Mouse (Mus musculus): Measurements from ENCODE around the gene Afap1. TPM values are rescaled to one million over a fixed set of nuclear protein-coding genes. Genes with fewer than 3 reads are reported as not detected.

Afap1 gene
- total and polyA plus RNA-seq, 2 experiments: 0.55 to 0.73 TPM

DNA sequence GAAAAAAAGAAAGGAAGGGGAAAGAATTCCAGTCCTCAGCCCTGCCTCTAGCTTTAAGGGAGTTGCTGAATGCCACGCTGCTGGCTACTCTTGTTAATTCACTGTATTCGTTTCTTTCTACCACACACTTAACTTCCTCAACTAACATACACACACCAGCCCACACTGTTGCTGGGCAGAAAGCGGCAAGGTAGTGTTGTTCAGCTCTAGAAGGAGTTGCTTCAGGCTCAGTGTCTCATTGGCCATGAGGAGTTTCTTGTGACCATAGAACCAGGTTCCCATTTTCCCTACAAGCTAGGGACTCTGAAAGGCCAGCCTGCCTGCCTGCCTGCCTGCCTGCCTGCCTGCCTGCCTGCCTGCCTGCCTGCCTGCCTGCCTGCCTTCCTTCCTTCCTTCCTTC is 5.9 kb downstream of the Afap1 start:
- H3K27ac ChIP-seq (replicated peaks; ENCODE audit: insufficient read depth, low read depth, low read length): no peak overlapping the region
- 91% methylated on average over 3 of the region's 3 CpGs for WGBS
- no peak overlapping the region for H3K9ac ChIP-seq (ENCODE audit: low read depth, low read length)
- H3K4me1 ChIP-seq (ENCODE audit: control insufficient read depth, insufficient read depth, low read length): no peaks in the 10 kb centered on the region
- no peak for DNase-seq (ENCODE audit: extremely low read depth, low read depth, low spot score)
- H3K36me3 ChIP-seq (ENCODE audit: control insufficient read depth, insufficient read depth, low read length): no peaks in the 10 kb centered on the region
- H3K4me3 ChIP-seq (ENCODE audit: insufficient read depth, low read depth, low read length): no peak overlapping the region
- no peak for TF ChIP-seq CTCF (IDR thresholded peaks at IDR 0.05; ENCODE audit: low read depth, low read length)
- no peak for TF ChIP-seq POLR2A (IDR thresholded peaks at IDR 0.05; ENCODE audit: extremely low read depth, insufficient read depth, low read length)
- no peaks in the 10 kb centered on the region for H3K27me3 ChIP-seq (ENCODE audit: control insufficient read depth, insufficient read depth, low read length)
- H3K79me2 ChIP-seq (ENCODE audit: control insufficient read depth, insufficient read depth, low read length): no peaks in the 10 kb centered on the region

DNA sequence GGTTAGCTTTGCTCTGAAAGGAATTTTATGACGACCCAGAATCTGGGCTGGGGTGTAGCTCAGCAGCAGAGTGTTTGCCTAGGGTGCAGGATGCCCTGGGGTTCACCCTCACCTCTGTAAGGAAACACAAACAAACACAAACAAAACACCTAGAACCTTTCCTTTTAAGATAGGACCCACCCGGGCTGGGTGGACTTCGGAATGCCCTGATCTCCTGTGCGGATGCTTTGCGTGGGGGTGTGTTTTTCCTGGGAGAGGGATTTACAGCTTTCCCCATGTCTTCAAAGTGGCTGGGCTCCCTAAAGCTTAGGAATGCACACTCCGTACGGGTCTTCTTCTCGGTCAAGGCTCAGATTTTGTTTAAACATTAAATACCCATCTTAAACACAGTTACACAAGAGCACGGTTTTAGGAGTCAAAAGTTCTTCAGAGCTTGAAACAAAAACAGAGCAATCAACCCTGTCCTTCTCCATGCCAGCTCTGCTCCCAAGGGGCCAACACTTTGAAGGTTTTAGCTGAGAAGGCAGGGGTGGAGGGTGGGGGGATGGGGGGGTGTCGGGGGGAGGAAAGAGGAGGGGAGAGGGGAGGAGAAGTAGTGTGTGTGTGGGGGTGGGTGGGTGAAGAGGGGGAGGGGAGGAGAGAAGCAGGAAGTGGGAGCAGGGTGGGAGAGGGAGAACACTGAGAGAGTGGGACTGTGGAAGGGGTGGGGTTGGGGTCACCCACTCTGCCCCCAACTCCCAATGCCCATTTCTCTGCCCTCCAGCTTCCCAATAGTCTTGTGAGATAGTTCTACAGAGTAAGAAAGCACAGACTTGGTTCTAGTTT is 7.5 kb downstream of the Afap1 start:
- no peaks in the 10 kb centered on the region for H3K27me3 ChIP-seq (ENCODE audit: control insufficient read depth, insufficient read depth, low read length)
- H3K79me2 ChIP-seq (ENCODE audit: control insufficient read depth, insufficient read depth, low read length): no peaks in the 10 kb centered on the region
- TF ChIP-seq POLR2A (IDR thresholded peaks at IDR 0.05; ENCODE audit: extremely low read depth, insufficient read depth, low read length): no peak
- TF ChIP-seq CTCF (IDR thresholded peaks at IDR 0.05; ENCODE audit: low read depth, low read length): no peak
- H3K4me1 ChIP-seq (ENCODE audit: control insufficient read depth, insufficient read depth, low read length): no peaks in the 10 kb centered on the region
- no peak overlapping the region for H3K4me3 ChIP-seq (ENCODE audit: insufficient read depth, low read depth, low read length)
- H3K36me3 ChIP-seq (ENCODE audit: control insufficient read depth, insufficient read depth, low read length): no peaks in the 10 kb centered on the region
- WGBS: 25% methylated on average over 10 of the region's 10 CpGs
- DNase-seq (ENCODE audit: extremely low read depth, low read depth, low spot score): no peak
- no peak overlapping the region for H3K9ac ChIP-seq (ENCODE audit: low read depth, low read length)
- H3K27ac ChIP-seq (replicated peaks; ENCODE audit: insufficient read depth, low read depth, low read length): no peak overlapping the region

DNA sequence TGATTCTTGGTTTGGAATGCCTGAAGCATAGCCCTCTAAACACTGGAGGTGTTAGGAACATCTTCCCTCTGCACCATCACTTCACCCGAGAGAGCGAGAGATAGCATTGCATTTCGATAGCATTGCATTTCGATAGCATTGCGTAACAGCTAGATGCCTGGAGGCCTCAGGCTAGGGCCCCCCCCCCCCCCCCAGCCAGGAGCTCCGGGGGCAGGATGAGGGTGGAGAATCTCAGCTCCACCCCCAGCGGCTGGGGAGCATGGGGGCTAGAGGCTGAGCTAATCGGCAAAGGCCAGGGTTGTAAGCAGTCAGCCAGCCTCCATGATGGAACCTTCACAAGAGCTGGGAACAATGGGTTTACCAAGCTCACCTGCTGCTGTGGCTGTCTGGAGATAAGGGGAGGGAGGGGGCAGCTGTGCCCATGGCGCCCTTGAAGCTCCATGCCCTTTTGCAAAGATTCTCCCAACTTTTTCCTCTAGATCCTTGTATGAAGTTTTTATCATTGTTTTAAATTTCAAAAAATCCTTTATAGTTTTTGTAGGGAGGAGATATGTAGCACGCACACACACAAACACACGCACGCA is 8.2 kb downstream of the Afap1 start:
- Histone ChIP-seq H3K27me3 (ENCODE audit: control insufficient read depth, insufficient read depth, low read length) (no peaks in the 10 kb centered on the region), H3K9ac (ENCODE audit: low read depth, low read length) (no peak overlapping the region)
- 38% methylated on average over 12 of the region's 12 CpGs for WGBS

DNA sequence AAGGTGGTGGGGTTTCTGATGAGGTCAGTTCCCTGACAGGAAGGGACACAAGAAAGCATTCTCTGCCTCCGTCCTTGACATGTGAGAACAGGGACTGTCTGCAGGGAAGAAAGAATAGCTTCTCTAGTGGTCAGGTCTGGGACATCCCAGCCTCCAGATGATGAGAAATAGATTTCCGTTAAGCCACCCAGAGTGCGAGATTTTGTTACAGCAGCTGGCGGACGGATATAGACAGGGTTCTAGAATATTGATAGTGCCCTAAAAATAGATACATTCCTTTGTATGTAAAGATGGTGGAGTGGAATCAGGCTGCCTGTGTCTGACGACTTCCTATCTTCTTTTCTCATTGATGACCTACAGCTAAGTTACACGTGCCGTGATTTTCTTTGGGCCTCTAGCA is 10.3 kb downstream of the Afap1 start:
- no peak for DNase-seq (ENCODE audit: extremely low read depth, low read depth, low spot score)
- Histone ChIP-seq H3K36me3 (ENCODE audit: control insufficient read depth, insufficient read depth, low read length) (no peaks in the 10 kb centered on the region), H3K27ac (replicated peaks; ENCODE audit: insufficient read depth, low read depth, low read length) (no peak overlapping the region), H3K27me3 (ENCODE audit: control insufficient read depth, insufficient read depth, low read length) (no peaks in the 10 kb centered on the region), H3K4me3 (ENCODE audit: insufficient read depth, low read depth, low read length) (no peak overlapping the region), H3K79me2 (ENCODE audit: control insufficient read depth, insufficient read depth, low read length) (no peaks in the 10 kb centered on the region), H3K4me1 (ENCODE audit: control insufficient read depth, insufficient read depth, low read length) (no peaks in the 10 kb centered on the region; the same call in 1 of the 2 replicates), H3K9ac (ENCODE audit: low read depth, low read length) (no peak overlapping the region)
- WGBS: 75% methylated on average over 8 of the region's 8 CpGs
- no peak for TF ChIP-seq CTCF (IDR thresholded peaks at IDR 0.05; ENCODE audit: low read depth, low read length)
- no peak for TF ChIP-seq POLR2A (IDR thresholded peaks at IDR 0.05; ENCODE audit: extremely low read depth, insufficient read depth, low read length)

More for the DNA sequence above, 8.2 kb downstream of the Afap1 start:
- Histone ChIP-seq H3K79me2 (ENCODE audit: control insufficient read depth, insufficient read depth, low read length) (no peaks in the 10 kb centered on the region), H3K4me3 (ENCODE audit: insufficient read depth, low read depth, low read length) (no peak overlapping the region), H3K27ac (replicated peaks; ENCODE audit: insufficient read depth, low read depth, low read length) (no peak overlapping the region), H3K4me1 (ENCODE audit: control insufficient read depth, insufficient read depth, low read length) (no peaks in the 10 kb centered on the region), H3K36me3 (ENCODE audit: control insufficient read depth, insufficient read depth, low read length) (no peaks in the 10 kb centered on the region)
- no peak for DNase-seq (ENCODE audit: extremely low read depth, low read depth, low spot score)
- TF ChIP-seq POLR2A (IDR thresholded peaks at IDR 0.05; ENCODE audit: extremely low read depth, insufficient read depth, low read length): no peak
- no peak for TF ChIP-seq CTCF (IDR thresholded peaks at IDR 0.05; ENCODE audit: low read depth, low read length)

DNA sequence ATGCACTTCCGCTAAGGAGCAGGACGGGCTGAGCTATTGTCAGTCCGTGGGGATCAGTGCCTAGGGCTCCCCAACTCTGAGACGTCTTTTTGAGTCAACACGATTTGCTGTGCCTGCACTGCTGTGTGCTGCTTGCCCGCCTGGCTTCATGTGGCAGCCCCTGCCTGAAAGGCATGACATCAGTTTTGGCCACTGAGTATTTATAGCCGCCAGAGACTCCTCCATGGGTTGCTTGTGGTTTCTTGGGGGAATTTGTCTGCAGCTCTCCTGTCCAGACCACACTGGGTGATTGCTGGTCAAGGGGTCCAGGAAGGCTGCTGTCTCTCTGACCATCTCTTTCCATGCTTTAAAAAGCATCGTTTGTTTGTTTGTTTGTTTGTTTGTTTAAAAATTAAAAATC is 12.2 kb downstream of the Afap1 start:
- Histone ChIP-seq H3K4me1 (ENCODE audit: control insufficient read depth, insufficient read depth, low read length) (no peaks in the 10 kb centered on the region; the same call in 1 of the 2 replicates), H3K79me2 (ENCODE audit: control insufficient read depth, insufficient read depth, low read length) (no peaks in the 10 kb centered on the region), H3K9ac (ENCODE audit: low read depth, low read length) (no peak overlapping the region), H3K27ac (replicated peaks; ENCODE audit: insufficient read depth, low read depth, low read length) (no peak overlapping the region), H3K4me3 (ENCODE audit: insufficient read depth, low read depth, low read length) (no peak overlapping the region), H3K27me3 (ENCODE audit: control insufficient read depth, insufficient read depth, low read length) (no peaks in the 10 kb centered on the region), H3K36me3 (ENCODE audit: control insufficient read depth, insufficient read depth, low read length) (no peaks in the 10 kb centered on the region)
- 76% methylated on average over 8 of the region's 8 CpGs for WGBS
- DNase-seq (ENCODE audit: extremely low read depth, low read depth, low spot score): no peak
- TF ChIP-seq CTCF (IDR thresholded peaks at IDR 0.05; ENCODE audit: low read depth, low read length) (no peak), POLR2A (IDR thresholded peaks at IDR 0.05; ENCODE audit: extremely low read depth, insufficient read depth, low read length) (no peak)

DNA sequence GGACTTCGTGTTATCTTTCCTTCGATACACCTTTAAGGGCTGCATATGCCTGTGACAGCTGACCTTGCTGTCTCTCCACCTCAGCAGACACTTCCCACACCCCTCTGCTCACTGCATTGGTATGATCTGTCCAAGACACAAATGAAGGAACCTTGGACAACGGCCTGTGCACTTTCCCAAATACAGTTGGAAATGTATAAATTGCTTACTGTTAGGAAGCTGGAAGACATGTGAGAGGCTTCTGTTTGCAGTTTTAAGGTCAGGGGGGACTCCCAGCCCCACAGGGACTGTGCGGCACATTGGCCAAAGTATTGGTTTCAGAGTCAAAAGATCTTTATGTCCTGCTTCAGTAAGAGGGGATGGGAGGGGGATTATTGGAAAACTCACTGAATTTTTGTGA is 14.0 kb downstream of the Afap1 start:
- WGBS: 74% methylated on average over 4 of the region's 4 CpGs
- Histone ChIP-seq H3K4me3 (ENCODE audit: insufficient read depth, low read depth, low read length) (no peak overlapping the region), H3K9ac (ENCODE audit: low read depth, low read length) (no peak overlapping the region), H3K27ac (replicated peaks; ENCODE audit: insufficient read depth, low read depth, low read length) (no peak overlapping the region), H3K4me1 (ENCODE audit: control insufficient read depth, insufficient read depth, low read length) (no peaks in the 10 kb centered on the region; the same call in 1 of the 2 replicates), H3K36me3 (ENCODE audit: control insufficient read depth, insufficient read depth, low read length) (no peaks in the 10 kb centered on the region), H3K27me3 (ENCODE audit: control insufficient read depth, insufficient read depth, low read length) (no peaks in the 10 kb centered on the region), H3K79me2 (ENCODE audit: control insufficient read depth, insufficient read depth, low read length) (no peaks in the 10 kb centered on the region)
- DNase-seq (ENCODE audit: extremely low read depth, low read depth, low spot score): no peak
- TF ChIP-seq POLR2A (IDR thresholded peaks at IDR 0.05; ENCODE audit: extremely low read depth, insufficient read depth, low read length) (no peak), CTCF (IDR thresholded peaks at IDR 0.05; ENCODE audit: low read depth, low read length) (no peak)
